Mouse (Mus musculus): ENCODE measurements around the gene Fam98c.
A peak's percentile ranks its signal among the peaks of the same experiment; 100 is the strongest.
"Not testable (repeated sequence)": the region's sequence is repeated elsewhere in the genome, so short reads cannot be mapped to it uniquely, and the experiment has no call there.

Gene Fam98c

DNA sequence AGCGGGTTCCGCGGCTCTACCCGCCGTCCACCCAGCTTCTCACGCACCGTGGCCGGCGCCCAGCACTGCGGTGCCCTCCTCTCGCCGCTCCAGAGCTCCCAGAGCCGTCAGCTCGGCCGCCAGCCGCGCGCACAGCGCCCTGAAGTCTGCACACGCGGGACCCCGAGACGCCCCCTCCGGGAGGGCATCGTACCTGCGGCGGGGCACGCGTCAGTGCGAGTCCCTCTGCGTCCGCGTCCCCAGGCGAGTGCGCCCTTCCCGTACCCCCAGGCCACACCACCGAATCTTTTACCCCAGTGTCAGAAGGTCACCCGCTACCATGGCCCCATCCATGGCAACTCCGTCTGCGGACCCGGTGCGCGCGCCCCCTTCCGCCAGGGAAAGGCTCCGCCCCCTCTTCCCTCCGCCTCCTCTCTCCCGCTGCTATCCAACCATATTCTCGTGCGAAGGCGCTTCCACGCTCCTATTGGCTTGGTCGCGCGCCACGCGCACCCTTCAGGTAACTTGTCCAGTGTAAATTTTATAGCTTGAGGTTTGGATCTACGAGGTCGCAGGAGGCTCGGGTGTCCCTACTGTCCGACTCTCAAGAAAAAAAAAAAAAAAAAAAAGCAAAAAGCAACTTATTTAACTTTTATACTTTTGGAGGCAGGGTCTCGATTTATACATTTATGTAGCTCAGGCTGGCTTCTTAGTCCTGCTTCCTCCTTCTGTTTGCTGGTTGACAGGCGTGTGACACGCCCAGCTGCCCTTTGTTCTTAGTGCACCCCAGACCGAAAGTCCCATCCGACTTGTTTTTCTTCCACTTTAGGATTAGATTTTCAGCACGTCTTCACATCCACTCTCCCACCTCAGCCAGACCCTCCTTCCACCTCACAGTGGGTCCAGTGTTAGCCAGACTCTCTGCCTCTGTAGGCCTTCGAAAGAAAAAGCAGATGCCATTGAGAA is at the start of gene Fam98c:
Gene Fam98c (minus strand): TSS at position 397 of the 945 bp plus-strand sequence.
- DNase-seq (ENCODE audit: extremely low read depth, low read depth): peak; percentile 77

DNA sequence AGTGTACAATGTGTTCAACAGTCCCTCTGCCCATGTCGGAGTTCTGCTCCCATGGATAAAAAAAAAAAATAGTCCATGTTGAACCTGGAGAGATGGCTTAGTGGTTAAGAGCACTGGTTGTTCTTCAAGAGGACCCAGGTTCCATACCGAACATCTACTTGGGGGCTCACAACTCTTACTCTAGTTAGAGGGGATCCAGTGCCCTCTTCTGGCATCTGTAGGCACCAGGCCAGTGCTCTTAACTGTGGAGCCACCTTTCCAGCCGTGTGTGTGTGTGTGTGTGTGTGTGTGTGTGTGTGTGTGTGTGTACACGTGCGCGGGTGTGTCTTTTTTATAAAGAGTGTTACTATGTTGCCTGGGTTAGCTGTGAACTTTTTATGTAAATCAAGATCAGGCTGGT is 46.5 kb upstream of the Fam98c start:
- DNase-seq (ENCODE audit: extremely low read depth, low read depth): no peak

DNA sequence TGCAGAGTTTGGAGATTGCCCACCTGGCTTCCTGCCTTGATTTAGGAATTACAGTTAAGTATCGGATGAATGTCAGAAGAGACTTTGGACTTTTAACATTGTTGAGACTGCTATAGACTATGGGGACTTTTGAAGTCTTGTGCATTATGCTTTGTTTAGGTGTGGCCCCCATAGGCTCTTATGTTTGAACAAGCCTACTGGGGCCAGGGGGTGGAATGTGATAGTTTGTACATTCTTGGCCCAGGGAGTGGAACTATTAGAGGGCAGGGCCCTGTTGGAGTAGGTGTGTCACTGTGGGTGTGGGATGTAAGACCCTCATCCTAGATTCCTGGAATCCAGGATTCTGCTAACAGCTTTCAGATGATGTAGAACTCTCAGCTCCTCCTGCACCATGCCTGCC is 38.2 kb upstream of the Fam98c start:
- DNase-seq (ENCODE audit: extremely low read depth, low read depth): not testable (repeated sequence)

DNA sequence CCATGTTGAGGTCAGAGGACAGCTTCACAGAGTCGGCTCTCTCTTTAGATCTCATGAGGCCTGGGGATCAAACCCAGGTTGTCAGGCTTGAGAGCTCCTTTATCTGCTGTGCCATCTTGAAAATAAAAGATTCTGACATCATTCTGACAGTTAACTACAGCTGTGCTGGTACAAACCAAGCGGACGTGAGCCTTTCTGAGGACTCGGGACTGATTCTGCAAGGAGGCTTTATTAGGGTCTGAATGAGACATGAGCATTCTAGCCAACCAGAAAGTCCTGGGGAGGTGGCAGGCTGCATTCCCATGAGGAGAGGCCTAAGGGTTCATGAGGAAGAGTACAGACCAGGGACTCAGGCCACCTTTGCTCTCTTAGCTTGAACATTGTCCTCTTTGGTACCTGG is 25.3 kb upstream of the Fam98c start:
- not testable (repeated sequence) for DNase-seq (ENCODE audit: extremely low read depth, low read depth)

DNA sequence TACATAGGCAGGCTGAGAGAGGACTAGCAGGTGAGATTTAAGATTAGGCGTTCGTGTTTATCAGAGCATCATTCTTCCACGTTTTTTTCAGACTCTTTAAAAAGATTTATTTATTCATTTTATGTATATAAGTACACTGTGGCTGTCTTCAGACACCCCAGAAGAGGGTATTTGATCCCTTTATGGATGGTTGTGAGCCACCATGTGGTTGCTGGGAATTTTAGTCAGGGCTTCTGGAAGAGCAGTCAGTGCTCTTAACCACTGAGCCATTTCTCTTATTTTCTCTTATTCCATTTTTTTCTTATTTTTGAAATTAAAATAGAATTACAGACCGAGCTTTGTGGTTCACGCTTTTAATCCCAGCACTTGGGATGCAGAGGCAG is 24.8 kb upstream of the Fam98c start:
- DNase-seq (ENCODE audit: extremely low read depth, low read depth): no peak

DNA sequence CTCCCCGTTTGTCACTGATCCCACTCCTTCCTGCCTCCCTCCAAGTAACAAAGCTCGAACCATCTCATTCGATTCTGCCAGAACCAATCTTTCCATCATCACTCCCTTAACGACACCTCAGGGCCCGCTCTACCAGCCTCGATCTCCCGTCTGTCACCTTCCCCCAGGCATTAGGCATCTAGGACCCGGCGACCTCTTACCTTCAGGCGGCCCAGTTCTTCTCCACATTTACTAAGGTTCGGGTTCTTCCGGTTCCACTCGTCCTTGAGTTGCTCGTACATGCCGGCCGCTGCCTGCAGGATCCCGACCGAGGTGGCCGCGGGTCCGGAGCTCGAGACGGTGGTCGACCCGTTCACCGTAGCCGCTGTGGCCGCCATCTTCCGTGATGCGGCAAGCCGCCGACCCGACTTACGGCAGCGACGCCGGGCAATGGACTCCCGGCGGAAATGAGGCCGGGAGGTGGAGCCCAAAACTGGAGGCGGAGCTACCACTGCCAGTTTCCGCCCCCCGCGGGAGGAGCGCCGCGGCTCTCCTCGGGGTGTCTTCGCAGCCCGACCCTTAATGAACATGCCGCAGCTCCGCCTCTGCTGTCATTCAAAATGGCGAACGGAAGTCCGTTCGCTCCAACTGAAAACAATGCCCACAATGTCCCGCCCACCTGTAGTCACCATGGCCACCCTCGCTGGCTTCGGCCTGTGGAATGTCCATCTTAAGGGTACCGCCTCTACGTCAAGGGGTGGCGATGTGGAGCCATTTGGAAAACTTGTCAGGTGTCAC is 24.2 kb upstream of the Fam98c start, which contains the start of gene Psmd8:
Gene Psmd8 (minus strand): TSS at position 625 of the 777 bp plus-strand sequence.
- DNase-seq (ENCODE audit: extremely low read depth, low read depth): peak; percentile 94

DNA sequence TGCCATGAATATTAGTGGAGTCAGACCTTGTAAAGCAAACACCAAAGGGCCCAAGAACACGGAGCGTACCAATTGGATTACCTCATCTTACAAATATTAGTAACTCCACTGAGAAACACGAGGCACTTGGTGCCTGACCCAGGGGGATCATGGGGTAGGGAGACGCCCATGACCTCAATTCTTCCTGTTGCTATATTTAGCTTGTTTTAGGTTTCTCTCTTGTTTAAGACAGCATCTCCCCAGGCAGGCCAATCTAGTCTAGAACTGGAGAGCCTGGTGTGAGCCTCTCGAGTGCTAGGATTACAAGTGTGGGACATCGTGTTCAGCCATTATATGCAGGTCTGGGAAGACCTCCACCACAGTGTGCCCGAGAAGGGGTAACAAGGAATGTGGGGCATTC is 23.3 kb upstream of the Fam98c start:
- DNase-seq (ENCODE audit: extremely low read depth, low read depth): peak; percentile 41

DNA sequence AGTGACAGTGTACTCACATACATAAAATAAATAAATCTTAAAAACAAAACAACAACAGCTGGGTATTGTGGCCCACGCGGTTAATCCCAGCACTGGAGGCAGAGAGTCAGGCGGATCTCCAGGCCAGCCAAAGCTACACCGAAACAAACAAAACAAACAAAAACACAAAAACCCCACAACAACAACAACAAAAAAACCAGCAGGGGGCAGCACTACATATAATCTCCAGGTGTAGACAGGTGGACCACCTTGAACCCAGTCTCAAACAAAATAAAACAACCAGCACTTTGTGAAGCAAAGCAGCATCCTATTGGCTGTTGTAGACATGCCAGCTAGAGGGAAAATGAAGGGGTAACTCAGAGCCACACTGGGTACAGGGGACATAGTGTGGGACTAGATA is 22.1 kb upstream of the Fam98c start:
- no peak for DNase-seq (ENCODE audit: extremely low read depth, low read depth)

DNA sequence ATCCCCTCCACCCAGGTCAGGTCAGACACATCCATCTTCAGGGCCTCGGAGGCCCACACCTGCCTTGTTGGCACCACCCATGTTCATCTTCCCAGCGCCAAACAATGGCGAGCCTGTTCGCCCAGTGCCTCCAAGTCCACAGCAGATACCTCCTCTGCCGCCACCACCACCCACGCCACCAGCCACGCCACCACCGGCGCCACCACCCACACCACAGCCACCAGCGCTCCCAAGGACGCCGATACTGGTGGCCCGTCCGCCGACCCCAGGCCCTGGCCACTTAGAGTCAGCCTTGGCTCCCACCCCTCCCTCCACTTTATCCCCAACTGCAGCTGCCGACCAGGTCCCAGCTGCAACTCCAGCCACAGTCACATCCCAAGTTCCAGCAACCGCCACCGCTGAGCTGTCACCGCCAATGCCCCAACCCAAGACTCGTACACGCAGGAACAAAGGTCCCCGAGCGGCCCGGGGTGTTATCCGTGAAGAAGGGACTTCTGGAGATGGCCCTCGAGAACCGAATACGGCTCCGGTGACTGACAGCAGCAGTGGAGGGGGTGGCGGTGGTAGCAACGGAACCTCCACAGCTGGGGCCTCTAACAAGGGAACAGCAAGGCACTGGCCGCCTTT is 16.5 kb upstream of the Fam98c start:
- DNase-seq (ENCODE audit: extremely low read depth, low read depth): no peak

DNA sequence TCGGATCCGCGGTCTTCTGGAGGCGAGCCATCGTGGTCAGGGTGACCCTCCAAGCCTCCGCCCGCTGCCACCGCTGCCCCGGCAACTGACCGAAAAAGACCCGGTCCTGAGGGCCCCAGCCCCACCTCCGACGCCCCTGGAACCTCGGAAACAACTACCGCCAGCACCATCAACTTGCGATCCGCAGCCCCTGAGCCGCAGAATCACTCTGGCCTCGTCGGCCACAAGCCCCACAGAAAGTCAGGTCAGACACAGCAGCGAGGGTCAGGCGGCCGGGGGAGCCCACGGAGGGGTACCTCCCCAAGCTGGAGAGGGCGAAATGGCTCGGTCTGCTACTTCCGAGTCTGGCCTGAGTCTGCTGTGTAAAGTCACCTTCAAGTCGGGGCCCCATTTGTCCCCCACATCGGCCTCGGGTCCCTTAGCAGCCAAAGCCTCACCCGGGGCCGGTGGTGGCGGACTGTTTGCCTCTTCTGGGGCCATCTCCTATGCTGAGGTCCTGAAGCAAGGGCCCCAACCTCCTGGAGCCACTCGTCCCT is 15.6 kb upstream of the Fam98c start:
- DNase-seq (ENCODE audit: extremely low read depth, low read depth): no peak

DNA sequence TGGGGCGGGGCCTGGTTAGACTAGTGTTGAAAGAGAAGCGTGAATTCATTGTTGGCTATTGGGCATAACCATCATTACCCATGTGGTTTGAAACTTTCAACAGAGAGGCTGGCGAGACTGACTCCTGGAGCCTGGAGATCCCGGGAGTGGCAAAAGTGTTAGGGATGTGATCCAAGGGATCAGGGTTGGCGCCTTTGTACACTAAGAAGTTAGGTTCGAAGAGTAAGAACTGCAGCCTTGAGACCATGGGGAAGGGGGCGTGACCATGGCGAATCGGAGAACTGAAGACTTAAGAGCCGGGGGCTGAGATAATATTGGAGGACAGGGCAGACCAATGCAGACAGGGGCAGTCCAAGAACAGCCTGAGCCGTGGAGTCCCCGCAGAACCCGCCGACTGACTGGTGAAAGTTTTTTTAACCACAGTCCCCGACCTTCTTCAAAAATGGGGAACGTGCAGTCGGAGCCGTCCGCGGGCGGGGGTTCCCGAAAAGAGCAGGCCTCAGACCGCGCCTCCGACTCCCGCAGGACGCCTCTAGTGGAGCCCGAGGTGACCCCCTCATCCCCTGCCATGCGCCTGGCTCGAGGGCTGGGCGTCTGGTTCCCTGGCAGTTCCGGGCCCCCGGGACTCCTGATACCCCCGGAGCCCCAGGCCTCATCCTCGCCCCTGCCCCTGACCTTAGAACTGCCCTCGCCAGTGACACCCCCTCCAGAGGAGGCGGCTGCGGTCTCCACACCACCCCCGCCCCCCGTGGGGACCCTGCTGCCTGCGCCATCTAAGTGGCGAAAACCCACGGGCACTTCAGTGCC is 14.9 kb upstream of the Fam98c start:
- no peak for DNase-seq (ENCODE audit: extremely low read depth, low read depth)

DNA sequence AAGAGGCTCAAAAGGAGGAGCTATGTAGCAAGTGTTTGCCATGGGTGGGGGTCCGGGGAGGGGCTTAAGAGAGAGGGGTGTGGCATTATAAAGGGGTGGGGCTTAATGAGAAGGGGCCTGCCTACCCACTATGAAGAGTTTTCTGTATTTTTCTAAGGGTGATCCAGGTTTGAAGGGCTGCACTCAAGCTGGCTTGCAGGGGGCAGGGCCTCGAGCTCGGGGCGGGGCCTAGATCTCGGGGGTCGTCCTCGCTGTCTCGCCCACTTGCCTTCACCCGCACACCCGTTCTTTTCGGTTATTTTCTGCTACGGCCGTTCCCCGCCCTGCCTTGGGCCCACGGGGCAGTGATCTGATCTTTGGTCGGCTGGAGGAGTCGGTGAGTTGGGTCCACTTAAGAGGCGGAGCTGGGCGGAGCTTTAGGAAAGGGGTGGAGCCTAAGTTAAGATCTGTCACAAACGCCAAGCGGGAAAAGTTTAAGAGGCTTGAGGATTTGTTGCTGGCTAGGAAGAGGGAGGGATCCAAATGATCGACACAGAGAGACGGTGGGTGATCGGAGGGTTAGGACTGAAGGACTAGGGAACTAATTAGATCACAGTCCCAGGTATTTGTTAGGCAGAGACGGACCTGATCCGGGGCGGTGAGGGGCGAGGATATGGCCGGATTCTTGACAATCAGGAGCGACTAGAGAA is 14.2 kb upstream of the Fam98c start, which contains the start of the genes Ggn and Spred3:
Gene Ggn (plus strand): TSS at position 145 of the 689 bp plus-strand sequence.
Gene Spred3 (minus strand): TSS at position 346 of the 689 bp plus-strand sequence.
- peak; percentile 78 for DNase-seq (ENCODE audit: extremely low read depth, low read depth)

DNA sequence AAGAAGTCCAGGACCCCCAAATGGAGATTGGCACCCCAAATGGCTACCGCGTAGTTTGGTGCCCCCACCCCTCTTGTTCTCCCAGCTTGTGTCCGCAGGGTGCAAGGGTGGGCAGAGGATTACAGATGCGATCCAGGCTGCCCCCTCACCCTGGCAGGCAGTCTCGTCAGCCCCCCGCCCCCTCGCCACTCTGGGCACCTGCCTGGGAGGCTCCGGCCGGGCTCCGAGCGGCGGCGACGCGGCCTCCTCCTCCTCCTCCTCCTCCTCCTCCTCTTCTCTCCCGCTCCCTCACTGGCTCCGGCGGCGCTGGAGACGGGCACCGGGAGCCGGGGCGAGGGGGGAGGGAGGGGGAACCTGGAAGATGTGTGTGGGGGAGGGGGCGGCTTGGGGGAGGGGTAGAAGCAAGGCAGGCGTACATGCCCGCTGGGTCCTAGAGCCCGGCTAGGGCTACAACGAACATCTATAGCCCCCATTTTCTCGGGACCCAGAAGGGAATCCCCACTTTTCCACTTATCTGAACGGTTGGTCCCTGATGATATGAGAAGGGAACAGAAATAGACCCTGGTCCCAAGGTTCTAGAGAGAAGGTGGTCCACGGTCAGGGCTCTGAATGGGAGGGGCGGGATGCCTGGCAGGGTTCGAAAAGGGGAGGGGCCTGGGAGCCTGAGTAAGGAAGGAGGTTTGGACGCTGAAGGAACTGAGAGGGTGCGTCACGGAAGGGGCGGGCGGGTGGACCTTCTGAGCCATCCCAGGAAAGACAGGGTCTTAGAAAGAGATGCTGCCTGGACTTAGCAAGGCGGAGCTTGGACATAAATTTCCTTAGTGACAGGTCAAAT is 13.4 kb upstream of the Fam98c start:
- DNase-seq (ENCODE audit: extremely low read depth, low read depth): peak; percentile 91

DNA sequence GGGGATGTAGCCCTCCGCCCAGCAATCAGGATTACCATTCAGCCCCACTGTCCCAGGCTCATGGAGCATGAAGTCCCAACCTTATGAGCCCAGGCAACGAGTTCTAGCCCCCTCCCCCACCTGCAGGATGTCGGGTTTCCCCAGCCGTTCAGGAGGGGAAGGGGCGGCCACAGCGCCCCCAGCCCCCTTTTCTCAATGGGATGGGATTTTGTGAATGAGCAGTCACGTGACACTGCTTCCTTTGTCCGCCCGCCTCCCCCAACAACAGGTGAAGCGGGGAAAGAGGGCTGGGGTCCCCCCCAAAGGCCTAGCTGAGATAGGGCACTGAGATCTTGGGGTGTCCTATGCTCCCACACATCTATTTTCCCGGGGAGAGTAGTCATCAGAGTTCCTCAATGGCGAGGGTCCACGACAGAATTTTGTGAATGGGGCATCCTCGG is 12.8 kb upstream of the Fam98c start:
- no peak for DNase-seq (ENCODE audit: extremely low read depth, low read depth)

DNA sequence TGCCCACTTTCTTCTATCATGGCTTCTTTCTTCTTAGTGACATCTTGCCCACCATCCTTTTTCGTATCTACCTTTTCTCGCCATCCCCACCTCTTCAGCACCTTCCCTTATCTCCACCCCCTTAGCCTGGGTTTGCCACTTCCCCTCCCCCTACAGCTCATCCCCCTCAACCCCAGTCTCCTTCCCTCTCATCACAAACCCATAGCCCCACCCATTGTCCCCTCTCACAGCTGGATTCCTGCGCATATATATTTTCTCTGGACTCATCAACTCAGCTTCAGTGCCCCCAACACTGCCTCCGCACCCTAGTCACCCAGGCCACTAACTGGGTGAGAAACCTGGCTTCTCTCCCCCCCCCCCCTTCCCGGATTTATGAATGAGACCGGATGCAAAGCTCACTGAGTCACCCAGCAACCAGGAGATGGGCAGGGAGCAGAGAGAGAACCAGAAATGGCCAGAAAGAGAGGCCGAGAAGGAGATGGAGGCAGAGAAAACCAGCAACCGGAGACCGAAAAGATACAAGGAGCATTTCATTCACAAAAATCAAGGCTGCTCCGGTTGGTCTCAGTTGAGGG is 12.2 kb upstream of the Fam98c start:
- DNase-seq (ENCODE audit: extremely low read depth, low read depth): no peak

DNA sequence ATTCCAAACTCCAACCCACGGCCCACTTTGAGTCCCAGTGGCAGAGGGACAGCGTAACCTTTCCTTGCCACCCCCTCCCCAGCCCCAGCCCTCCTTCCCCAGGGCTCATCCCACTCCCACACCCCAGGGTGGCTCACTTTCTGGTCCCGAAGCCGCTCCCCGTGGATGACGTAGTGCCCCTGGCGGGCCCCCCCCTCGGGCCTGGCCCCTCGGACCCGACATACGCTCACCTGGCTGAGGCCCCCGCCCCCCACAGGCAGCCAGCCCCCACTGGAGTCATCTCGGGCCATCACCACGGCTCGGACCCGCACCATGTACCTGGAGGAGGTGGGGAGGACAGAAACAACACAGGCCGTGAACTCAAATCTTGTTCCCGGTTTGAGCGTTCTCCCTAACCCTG is 11.6 kb upstream of the Fam98c start:
- no peak for DNase-seq (ENCODE audit: extremely low read depth, low read depth)

DNA sequence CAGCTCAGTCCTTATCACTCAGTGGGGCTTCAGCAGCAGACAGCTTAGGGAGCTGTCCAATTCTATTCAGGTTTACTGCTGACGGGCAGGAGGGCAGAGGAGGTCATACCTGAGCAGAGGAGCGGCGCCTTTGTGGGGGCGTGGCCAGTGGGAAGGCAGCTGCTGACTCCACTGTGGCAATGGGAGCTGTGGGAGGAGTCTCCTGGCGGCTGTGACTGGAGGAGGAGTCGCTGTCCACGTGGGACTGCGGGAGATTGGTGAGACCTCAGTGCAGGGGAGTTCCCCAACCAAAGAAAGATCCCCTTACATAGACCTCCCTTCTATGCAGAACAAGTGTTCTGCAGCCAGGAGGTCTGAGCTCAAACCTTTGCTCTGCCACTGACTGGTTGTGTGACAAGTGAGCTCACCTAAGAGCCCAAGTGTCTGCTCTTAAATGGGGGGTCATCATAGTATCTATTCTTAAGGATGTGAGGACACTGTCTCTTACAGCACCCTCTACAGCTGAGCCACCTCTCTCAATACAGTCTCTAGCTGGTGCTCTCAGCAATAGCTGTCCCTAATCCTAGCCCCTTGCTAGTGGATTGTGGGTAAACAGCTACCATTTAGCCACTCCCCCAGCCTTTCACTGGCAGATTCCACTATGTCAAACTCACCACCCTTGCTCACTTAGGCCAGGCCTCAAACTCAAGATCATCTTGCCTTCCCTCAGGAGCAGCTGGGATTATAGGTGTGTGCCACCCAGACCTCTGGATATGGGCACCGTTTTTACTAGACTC is 6.9 kb upstream of the Fam98c start:
- no peak for DNase-seq (ENCODE audit: extremely low read depth, low read depth)

DNA sequence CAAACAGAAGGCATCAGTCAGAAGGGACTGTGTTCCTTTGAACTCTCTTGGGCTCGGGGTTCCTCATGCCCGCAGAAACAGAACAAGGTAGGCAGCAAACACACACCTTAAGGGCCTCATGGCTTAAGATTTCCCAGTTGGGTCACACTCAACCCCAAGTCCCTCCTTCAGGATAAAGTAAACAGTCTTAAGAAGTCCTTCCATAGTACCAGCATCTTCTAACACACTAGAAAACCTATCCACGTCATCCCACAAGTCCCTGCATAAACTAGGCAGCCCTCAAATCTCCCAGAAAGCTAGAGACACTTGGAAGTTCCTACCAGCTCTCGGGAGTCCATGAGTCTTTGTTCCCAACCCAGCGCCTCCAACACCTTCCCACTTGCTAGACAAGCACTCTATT is 6.3 kb upstream of the Fam98c start:
- no peak for DNase-seq (ENCODE audit: extremely low read depth, low read depth)

Measured in MEL-GATA-1-ER (cell line).